8 mouse cellular contexts compared by ENCODE assay signal in genomic region chr7:127214981-127215871, GRCm38 (mm10). TPM values are rescaled to one million over a fixed set of nuclear protein-coding genes. Genes with fewer than 3 reads are reported as not detected.
DNase-seq lines count a peak whose midpoint lies in the region; ATAC-seq lines count a peak whose summit lies in the region.
"Had no signal": no experiment of that assay in that cellular context is flagged by ENCODE, and none has a peak within 500 bp of the region (broad histone marks: within the 10 kb centered on the region; RNA-seq: fewer than 3 reads in every experiment).

No protein-coding gene starts in this region.

- ATAC-seq in megakaryocyte progenitor cell, adult 5-6 weeks (replicated peaks; ENCODE audit: poor library complexity): peak; percentile 70

- H3K27me3 ChIP-seq in forebrain, embryonic 10.5 days (ENCODE audit: poor library complexity, severe bottlenecking): peaks cover 31% of the 10 kb centered on the region

- H3K4me1 ChIP-seq in forebrain, embryonic 10.5 days: peaks cover 18% of the 10 kb centered on the region

- no peak overlapping the region for H3K27ac ChIP-seq in forebrain, embryonic 10.5 days
- H3K27ac ChIP-seq: macrophage had no signal

- WGBS in forebrain, embryonic 10.5 days: 25% methylated on average over 33 of the region's 33 CpGs

- no peaks in the 10 kb centered on the region for H3K9me3 ChIP-seq in forebrain, embryonic 10.5 days

- H3K36me3 ChIP-seq in forebrain, embryonic 10.5 days (replicated peaks): 0 out of 2 replicates have a peak, but pooled peaks cover 3% of the 10 kb centered on the region

- intact Hi-C loops in heart, postnatal 25 days (cut with DNase I): loop anchor here (2.0 kb wide), 1 partner anchor 16 kb away; no protein-coding TSS in a partner anchor

- H3K4me3 ChIP-seq in forebrain, embryonic 10.5 days: peak overlapping the region; percentile 42

- peak; percentile 45 for DNase-seq in MEL-GATA-1-ER (ENCODE audit: extremely low read depth, low read depth)
- DNase-seq in brain, adult 2 months (ENCODE audit: low read depth, low spot score): peak; percentile 83
- DNase-seq in forebrain, embryonic 10.5 days (ENCODE audit: extremely low spot score, low spot score): peak; percentile 64
- peak; percentile 26 for DNase-seq in heart, postnatal 25 days (ENCODE audit: low spot score)
- peak; percentile 71 to 80 for DNase-seq in kidney, postnatal 4 days
- DNase-seq in spleen, postnatal 10 days (ENCODE audit: low spot score in 2 of 2): peak; percentile 59 to 76

RNA-seq across cellular contexts. Expression of gene Mylpf, which starts 6.5 kb away (rescaled TPM):
- 10.7 and 10.8 TPM in 2 replicates for polyA plus RNA-seq in forebrain, embryonic 10.5 days (2016; fragmentation: Nextera tagmentation; extraction: Ambion mirVana)
- 1 to 10 TPM in 1 of 2 experiments, under 1 TPM in 1; 0.99 to 2.9 TPM for total RNA-seq in heart, postnatal 25 days (2021)
- total RNA-seq in megakaryocyte progenitor cell, adult 5-6 weeks (2015): 7.8 and 10.6 TPM in 2 replicates
- 6.0 and 6.8 TPM in 2 replicates for total RNA-seq in megakaryocyte progenitor cell, adult 5-6 weeks (2017)

RNA-seq across cellular contexts. Expression of gene Tbc1d10b, which starts 7.0 kb away (rescaled TPM):
- 27.3 and 29.2 TPM in 2 replicates for polyA plus RNA-seq in forebrain, embryonic 10.5 days (2016; fragmentation: Nextera tagmentation; extraction: Ambion mirVana)
- 10 to 100 TPM; 28.8 to 29.1 TPM for total RNA-seq in heart, postnatal 25 days (2021)
- 12.8 and 13.8 TPM in 2 replicates for total RNA-seq in megakaryocyte progenitor cell, adult 5-6 weeks (2015)
- 34.0 and 36.0 TPM in 2 replicates for total RNA-seq in megakaryocyte progenitor cell, adult 5-6 weeks (2017)

RNA-seq across cellular contexts. Expression of gene Zfp553, which starts 17.6 kb away (rescaled TPM):
- polyA plus RNA-seq in forebrain, embryonic 10.5 days (2016; fragmentation: Nextera tagmentation; extraction: Ambion mirVana): 74.7 and 78.3 TPM in 2 replicates
- 1 to 10 TPM; 6.0 to 7.1 TPM for total RNA-seq in heart, postnatal 25 days (2021)
- 6.5 and 9.0 TPM in 2 replicates for total RNA-seq in megakaryocyte progenitor cell, adult 5-6 weeks (2015)
- total RNA-seq in megakaryocyte progenitor cell, adult 5-6 weeks (2017): 13.8 and 15.4 TPM in 2 replicates

RNA-seq across cellular contexts. Expression of gene Sept1, which starts 17.7 kb away (rescaled TPM):
- polyA plus RNA-seq in forebrain, embryonic 10.5 days (2016; fragmentation: Nextera tagmentation; extraction: Ambion mirVana): 30.3 and 32.3 TPM in 2 replicates
- 1 to 10 TPM; 3.2 to 6.7 TPM for total RNA-seq in heart, postnatal 25 days (2021)
- total RNA-seq in megakaryocyte progenitor cell, adult 5-6 weeks (2015): 27.0 and 38.6 TPM in 2 replicates
- 21.7 and 35.4 TPM in 2 replicates for total RNA-seq in megakaryocyte progenitor cell, adult 5-6 weeks (2017)

RNA-seq across cellular contexts. Expression of gene Cd2bp2, which starts 19.4 kb away (rescaled TPM):
- 111 and 114 TPM in 2 replicates for polyA plus RNA-seq in forebrain, embryonic 10.5 days (2016; fragmentation: Nextera tagmentation; extraction: Ambion mirVana)
- 10 to 100 TPM; 35.6 to 38.1 TPM for total RNA-seq in heart, postnatal 25 days (2021)
- 16.8 and 17.4 TPM in 2 replicates for total RNA-seq in megakaryocyte progenitor cell, adult 5-6 weeks (2015)
- total RNA-seq in megakaryocyte progenitor cell, adult 5-6 weeks (2017): 56.0 and 65.7 TPM in 2 replicates

Comparison
In these comparisons a context has a peak if more than half of its experiments do, and no peak if none do; other contexts are left out.
1. DNase-seq: peak in every context shown above with its lines; median percentile 83 in brain, adult 2 months; 76 in kidney, postnatal 4 days; 68 in spleen, postnatal 10 days; 64 in forebrain, embryonic 10.5 days; 45 in MEL-GATA-1-ER; 26 in heart, postnatal 25 days.